Mouse (Mus musculus) T-helper 17 cell (primary cell): ENCODE results near the gene Olfr1281.

Source experiments
- in situ Hi-C, 2 experiments: fragments of 300-600 bp; cut with MboI, MseI; formaldehyde crosslinking; loops; 1 replicate in 1 of 2; 2 replicates in 1 of 2; pipeline ENCODE4 v1.15.1; 2025; ENCODE audit warnings: high pct_unique_total_duplicates in 2 of 2

The Olfr1281 gene

DNA sequence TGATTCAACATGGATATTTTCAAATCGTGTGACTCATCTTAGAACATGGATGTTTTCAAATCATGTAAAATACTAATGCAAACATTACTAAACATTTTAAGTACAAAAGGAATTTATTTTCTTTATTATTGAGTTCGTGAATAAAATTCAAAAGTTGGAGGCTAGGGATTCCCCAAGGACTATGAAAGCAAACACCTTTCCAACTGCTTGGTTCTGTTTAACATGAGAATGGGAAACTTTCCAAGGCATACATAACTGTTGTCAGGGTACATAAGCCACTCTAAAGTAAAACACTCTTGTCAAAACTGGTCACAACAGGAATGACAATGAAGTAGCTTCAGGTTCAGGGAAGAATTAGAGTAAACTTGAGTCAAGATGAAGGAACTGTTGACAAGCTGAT is at the start of gene Olfr1281:
Gene Olfr1281 (plus strand): TSS at position 301 of the 400 bp plus-strand sequence.
- in situ Hi-C loops = no loop called here

DNA sequence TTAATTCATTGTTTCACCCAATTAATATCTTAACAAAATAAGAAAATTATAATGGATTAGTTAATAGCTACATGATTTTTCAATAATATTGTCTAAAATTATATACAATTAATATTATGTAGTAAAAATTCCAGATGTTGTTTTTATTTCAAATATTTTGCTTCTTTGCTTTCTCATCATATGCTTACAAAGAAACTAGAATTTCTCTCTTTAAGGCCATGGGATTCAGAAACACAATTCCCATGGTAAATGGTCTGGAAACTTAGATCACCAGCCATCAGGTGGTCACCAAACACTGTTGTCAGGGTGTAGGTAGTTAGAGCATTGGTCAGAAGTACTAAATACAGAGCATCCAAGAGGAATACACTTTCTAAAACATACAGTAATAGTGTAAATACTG is 36.5 kb upstream of the Olfr1281 start, which contains the start of gene Olfr1278:
Gene Olfr1278 (plus strand): TSS at position 301 of the 400 bp plus-strand sequence.
- in situ Hi-C loops = no loop called here

GRCm38 (mm10) chr2:111298541-111298940 is 27.8 kb upstream of the Olfr1281 start:
- in situ Hi-C loops = no loop called here

- in situ Hi-C loops = no loop called here
Measured at GRCm38 (mm10) chr2:111300374-111300773, 25.9 kb upstream of the Olfr1281 start, which contains the start of gene Olfr1279. Gene Olfr1279, plus strand, starts transcription at chr2:111300635.

GRCm38 (mm10) chr2:111313717-111314116 is 12.6 kb upstream of the Olfr1281 start, which contains the start of gene Olfr1280:
Gene Olfr1280, plus strand, starts transcription at chr2:111314017.
- in situ Hi-C loops = no loop called here

GRCm38 (mm10) chr2:111333721-111334120 is 7.4 kb downstream of the Olfr1281 start:
- in situ Hi-C loops = loop anchor here (5.0 kb wide), 1 partner anchor 84 kb away; no protein-coding TSS in a partner anchor

- in situ Hi-C loops = no loop called here
Measured at GRCm38 (mm10) chr2:111335976-111336375, 9.7 kb downstream of the Olfr1281 start, which contains the start of gene Olfr1282. Gene Olfr1282, minus strand, starts transcription at chr2:111336076.

DNA sequence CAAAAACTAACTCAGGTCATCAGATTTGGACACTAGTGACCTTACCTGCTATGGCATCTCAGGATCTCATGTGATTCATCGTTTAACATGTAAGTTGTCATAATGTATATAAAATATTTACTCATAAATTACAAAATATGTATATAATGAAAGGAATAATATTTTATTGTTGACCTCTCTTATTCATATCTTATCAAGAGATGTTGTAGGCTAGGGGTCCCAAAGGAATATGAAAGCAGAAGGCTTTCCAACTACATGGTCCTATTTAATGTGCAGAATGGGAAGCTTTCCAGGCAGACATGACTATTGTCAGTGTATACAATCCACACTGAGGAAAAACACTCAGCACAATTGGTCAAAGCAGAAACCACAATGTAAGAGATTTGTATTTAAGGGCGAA is 40.2 kb downstream of the Olfr1281 start, which contains the start of gene Olfr1283:
Gene Olfr1283 (plus strand): TSS at position 301 of the 400 bp plus-strand sequence.
- in situ Hi-C loops = loop anchor here in 1 of 2 experiments (5.0 kb wide), 1 partner anchor 49 kb away; no protein-coding TSS in a partner anchor

DNA sequence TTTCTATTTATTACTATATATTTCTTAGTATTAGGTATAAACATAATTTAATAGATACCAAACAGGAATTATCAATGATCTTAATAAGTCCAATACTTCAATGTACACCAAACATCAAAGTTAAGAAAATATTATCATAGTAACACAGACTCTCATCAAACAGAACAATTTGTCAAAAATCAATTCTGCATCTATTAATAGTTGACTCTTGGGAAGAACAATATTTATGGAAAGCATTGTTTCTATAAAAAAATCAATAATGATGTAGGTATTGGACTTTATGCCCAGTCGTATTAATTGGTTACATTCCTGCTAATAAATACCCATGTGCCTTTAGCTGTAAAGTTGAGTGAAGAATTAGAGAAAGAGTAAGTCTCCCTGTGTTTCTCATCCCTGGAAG is 48.9 kb downstream of the Olfr1281 start, which contains the start of gene Olfr1284:
Gene Olfr1284 (plus strand): TSS at position 301 of the 400 bp plus-strand sequence.
- in situ Hi-C loops = loop anchor here in 1 of 2 experiments (10.0 kb wide), 1 partner anchor 80 kb away; no protein-coding TSS in a partner anchor
